Mouse (Mus musculus): ENCODE results near the gene Stambpl1. TPM values are rescaled to one million over a fixed set of nuclear protein-coding genes. Genes with fewer than 3 reads are reported as not detected.
"Not testable (repeated sequence)": the region's sequence is repeated elsewhere in the genome, so short reads cannot be mapped to it uniquely, and the experiment has no call there.

Gene Stambpl1
- polyA plus RNA-seq, 2 experiments from 2014 or later = 85.1 to 89.6 TPM

GRCm38 (mm10) chr19:34198901-34199300 is 6.9 kb downstream of the Stambpl1 start:
- ATAC-seq = no peak

- peak; percentile 54 for ATAC-seq
These were observed 7.5 kb downstream of the Stambpl1 start for GRCm38 (mm10) chr19:34199488-34199887.

- ATAC-seq = peak; percentile 74
These were observed 10.6 kb downstream of the Stambpl1 start for GRCm38 (mm10) chr19:34202668-34203067.

- not testable (repeated sequence) for ATAC-seq
These were observed 14.1 kb downstream of the Stambpl1 start for GRCm38 (mm10) chr19:34206128-34206527.

GRCm38 (mm10) chr19:34206760-34207440 is 14.9 kb downstream of the Stambpl1 start:
- ATAC-seq = no peak

GRCm38 (mm10) chr19:34209031-34209430 is 17.0 kb downstream of the Stambpl1 start:
- ATAC-seq = no peak

- ATAC-seq = peak; percentile 51
These were observed 18.0 kb downstream of the Stambpl1 start for GRCm38 (mm10) chr19:34209930-34210581.

- ATAC-seq = no peak
These were observed 18.8 kb downstream of the Stambpl1 start for GRCm38 (mm10) chr19:34210841-34211240.

- no peak for ATAC-seq
These were observed 20.6 kb downstream of the Stambpl1 start for GRCm38 (mm10) chr19:34212489-34213250.

- no peak for ATAC-seq
These were observed 21.2 kb downstream of the Stambpl1 start for GRCm38 (mm10) chr19:34213251-34213645.

- ATAC-seq = no peak
These were observed 22.1 kb downstream of the Stambpl1 start for GRCm38 (mm10) chr19:34214136-34214535.

- ATAC-seq = peak; percentile 75
These were observed 24.9 kb downstream of the Stambpl1 start for GRCm38 (mm10) chr19:34216956-34217355.

GRCm38 (mm10) chr19:34217761-34218160 is 25.7 kb downstream of the Stambpl1 start:
- ATAC-seq = no peak

GRCm38 (mm10) chr19:34219260-34219968 is 27.4 kb downstream of the Stambpl1 start:
- no peak for ATAC-seq

GRCm38 (mm10) chr19:34220732-34221380 is 28.8 kb downstream of the Stambpl1 start:
- ATAC-seq = no peak

- no peak for ATAC-seq
These were observed 30.8 kb downstream of the Stambpl1 start for GRCm38 (mm10) chr19:34222805-34223204.

- no peak for ATAC-seq
These were observed 39.6 kb downstream of the Stambpl1 start for GRCm38 (mm10) chr19:34231596-34231995.

- no peak for ATAC-seq
These were observed 40.3 kb downstream of the Stambpl1 start for GRCm38 (mm10) chr19:34232326-34232725.

GRCm38 (mm10) chr19:34233944-34234343 is 41.9 kb downstream of the Stambpl1 start:
- ATAC-seq = no peak

- ATAC-seq = no peak
These were observed 44.0 kb downstream of the Stambpl1 start for GRCm38 (mm10) chr19:34236049-34236448.

GRCm38 (mm10) chr19:34237746-34238145 is 45.7 kb downstream of the Stambpl1 start:
- no peak for ATAC-seq

Data from activated CD4-positive, CD25-positive, alpha-beta regulatory T cell, adult 4 months (primary cell).